Mouse (Mus musculus): ENCODE data around the gene Nfib.

Nfib gene

GRCm38 (mm10) chr4:82540466-82540990 lies 165.0 kb downstream of the Nfib start:
- in situ Hi-C loops (cut with MboI, MseI): loop anchor here (10.0 kb wide), 1 partner anchor 1366 kb away; no protein-coding TSS in a partner anchor

GRCm38 (mm10) chr4:82540048-82540410 lies 165.5 kb downstream of the Nfib start:
- in situ Hi-C loops (cut with MboI, MseI): loop anchor here (10.0 kb wide), 1 partner anchor 1365 kb away; no protein-coding TSS in a partner anchor

- in situ Hi-C loops (cut with MboI, MseI): loop anchor here (10.0 kb wide), 1 partner anchor 1365 kb away; no protein-coding TSS in a partner anchor
These were observed 166.0 kb downstream of the Nfib start for GRCm38 (mm10) chr4:82539406-82540047.

GRCm38 (mm10) chr4:82538815-82539214 lies 166.7 kb downstream of the Nfib start:
- in situ Hi-C loops (cut with MboI, MseI): no loop called here

- in situ Hi-C loops (cut with MboI, MseI): no loop called here
These were observed 167.3 kb downstream of the Nfib start for GRCm38 (mm10) chr4:82538069-82538811.

- in situ Hi-C loops (cut with MboI, MseI): no loop called here
These were observed 168.1 kb downstream of the Nfib start for GRCm38 (mm10) chr4:82537279-82537967.

GRCm38 (mm10) chr4:82536435-82537278 lies 168.9 kb downstream of the Nfib start:
- in situ Hi-C loops (cut with MboI, MseI): no loop called here

GRCm38 (mm10) chr4:82535606-82536434 lies 169.7 kb downstream of the Nfib start:
- in situ Hi-C loops (cut with MboI, MseI): no loop called here

GRCm38 (mm10) chr4:82533231-82533630 lies 172.3 kb downstream of the Nfib start:
- in situ Hi-C loops (cut with MboI, MseI): no loop called here

- in situ Hi-C loops (cut with MboI, MseI): no loop called here
These were observed 172.9 kb downstream of the Nfib start for GRCm38 (mm10) chr4:82532443-82533191.

GRCm38 (mm10) chr4:82531977-82532376 lies 173.6 kb downstream of the Nfib start:
- in situ Hi-C loops (cut with MboI, MseI): no loop called here

- in situ Hi-C loops (cut with MboI, MseI): no loop called here
These were observed 174.6 kb downstream of the Nfib start for GRCm38 (mm10) chr4:82530875-82531353.

- in situ Hi-C loops (cut with MboI, MseI): no loop called here
These were observed 176.6 kb downstream of the Nfib start for GRCm38 (mm10) chr4:82528978-82529377.

GRCm38 (mm10) chr4:82519935-82520334 lies 185.6 kb downstream of the Nfib start:
- in situ Hi-C loops (cut with MboI, MseI): no loop called here

- in situ Hi-C loops (cut with MboI, MseI): no loop called here
These were observed 187.4 kb downstream of the Nfib start for GRCm38 (mm10) chr4:82518132-82518531.

- in situ Hi-C loops (cut with MboI, MseI): no loop called here
These were observed 188.2 kb downstream of the Nfib start for GRCm38 (mm10) chr4:82517311-82517710.

- in situ Hi-C loops (cut with MboI, MseI): no loop called here
These were observed 189.2 kb downstream of the Nfib start for GRCm38 (mm10) chr4:82516211-82516795.

- in situ Hi-C loops (cut with MboI, MseI): no loop called here
These were observed 190.6 kb downstream of the Nfib start for GRCm38 (mm10) chr4:82514921-82515320.

- in situ Hi-C loops (cut with MboI, MseI): no loop called here
These were observed 191.2 kb downstream of the Nfib start for GRCm38 (mm10) chr4:82514373-82514772.
